Mouse (Mus musculus) kidney, adult 18-20 months (tissue): Measurements from ENCODE around the gene Mlycd.

Experiments
- DNase-seq: peaks from one replicate; pipeline ENCODE4 v3.0.0; 2021

Gene Mlycd

GRCm38 (mm10) chr8:119434569-119434968 lies 39.9 kb downstream of the Mlycd start:
- DNase-seq = no peak

GRCm38 (mm10) chr8:119435527-119435926 lies 40.8 kb downstream of the Mlycd start:
- DNase-seq = peak; percentile 3

DNA sequence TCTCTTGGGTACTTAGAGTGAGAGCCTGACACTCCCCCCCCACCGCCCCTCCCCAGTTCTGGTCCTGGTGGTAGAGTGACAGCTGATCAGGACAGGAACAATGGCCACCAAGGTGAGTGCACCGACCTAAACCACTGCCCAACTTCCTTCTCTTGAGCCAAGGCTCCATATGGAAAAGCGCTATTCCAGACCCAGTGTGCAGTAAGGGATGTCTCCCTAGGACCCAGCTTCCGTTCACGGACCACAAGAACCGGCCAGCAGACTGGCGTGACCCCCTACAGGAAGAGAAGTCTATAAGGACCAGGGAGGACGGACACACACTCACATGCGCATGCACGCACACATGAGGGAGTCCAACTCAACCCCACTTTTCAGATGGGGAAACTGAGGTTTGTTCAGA lies 41.7 kb downstream of the Mlycd start:
- no peak for DNase-seq

DNA sequence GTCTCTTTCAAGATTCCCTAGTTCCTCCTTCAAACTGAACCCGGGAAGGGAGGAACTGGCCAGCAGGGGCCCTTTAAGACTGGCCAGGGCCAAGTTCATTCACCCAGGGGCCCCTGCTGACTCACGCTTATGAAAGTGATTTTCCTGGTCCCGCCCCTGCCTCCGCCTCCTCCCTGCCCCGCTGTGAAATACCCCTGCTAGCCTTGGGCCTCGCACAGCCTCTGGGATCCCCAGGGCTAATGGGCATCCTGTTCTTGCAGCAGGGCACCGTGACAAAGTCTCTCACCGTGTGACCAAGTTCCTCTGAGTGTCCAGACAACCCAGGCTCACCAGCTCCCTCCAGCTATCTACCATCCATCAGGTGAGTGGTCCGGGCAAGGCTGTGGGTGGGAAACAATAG lies 42.3 kb downstream of the Mlycd start:
- DNase-seq = peak; percentile 93

- DNase-seq = peak; percentile 61
Measured at GRCm38 (mm10) chr8:119437506-119437905, 42.8 kb downstream of the Mlycd start.

DNA sequence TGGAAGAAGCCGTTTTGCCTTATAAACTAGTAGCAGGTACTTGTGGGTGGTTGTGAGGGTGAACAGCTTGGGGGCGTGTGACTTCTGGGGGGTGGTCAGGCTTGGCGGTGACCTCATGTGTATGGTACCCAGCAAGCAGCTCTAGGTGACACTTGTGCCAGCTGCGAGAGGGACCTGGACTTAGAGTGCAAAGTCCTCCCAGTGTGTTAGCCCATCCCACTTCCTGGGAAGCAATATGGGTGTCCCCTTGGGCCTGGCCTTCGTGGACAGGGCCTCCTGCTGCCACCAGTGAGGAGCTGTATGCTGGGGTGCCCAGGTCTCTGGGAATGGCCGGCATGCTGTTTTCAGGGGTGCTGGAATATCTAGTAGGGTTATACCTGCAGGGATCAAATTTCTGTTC lies 44.2 kb downstream of the Mlycd start:
- DNase-seq = no peak

DNA sequence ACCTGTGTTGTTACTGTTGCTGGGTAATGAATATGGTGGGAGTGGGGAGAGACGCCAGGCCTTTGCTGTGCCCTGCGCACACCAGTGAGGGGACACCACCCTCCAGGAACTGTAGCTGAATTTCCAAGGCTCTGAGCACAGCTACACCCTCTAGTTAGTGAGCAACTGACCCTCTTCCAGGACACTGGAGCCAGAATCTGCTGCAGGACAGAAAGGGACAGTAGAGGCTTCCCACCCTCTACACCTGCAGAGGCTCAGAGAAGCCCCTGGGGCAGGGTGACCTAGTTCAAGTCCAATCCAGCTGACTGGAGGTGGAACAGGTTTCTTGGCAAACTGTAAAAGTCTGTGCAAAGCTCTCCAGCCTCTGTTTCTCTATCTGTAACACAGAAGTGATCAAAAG lies 44.7 kb downstream of the Mlycd start:
- DNase-seq = no peak

GRCm38 (mm10) chr8:119439893-119440249 lies 45.2 kb downstream of the Mlycd start:
- DNase-seq = no peak

DNA sequence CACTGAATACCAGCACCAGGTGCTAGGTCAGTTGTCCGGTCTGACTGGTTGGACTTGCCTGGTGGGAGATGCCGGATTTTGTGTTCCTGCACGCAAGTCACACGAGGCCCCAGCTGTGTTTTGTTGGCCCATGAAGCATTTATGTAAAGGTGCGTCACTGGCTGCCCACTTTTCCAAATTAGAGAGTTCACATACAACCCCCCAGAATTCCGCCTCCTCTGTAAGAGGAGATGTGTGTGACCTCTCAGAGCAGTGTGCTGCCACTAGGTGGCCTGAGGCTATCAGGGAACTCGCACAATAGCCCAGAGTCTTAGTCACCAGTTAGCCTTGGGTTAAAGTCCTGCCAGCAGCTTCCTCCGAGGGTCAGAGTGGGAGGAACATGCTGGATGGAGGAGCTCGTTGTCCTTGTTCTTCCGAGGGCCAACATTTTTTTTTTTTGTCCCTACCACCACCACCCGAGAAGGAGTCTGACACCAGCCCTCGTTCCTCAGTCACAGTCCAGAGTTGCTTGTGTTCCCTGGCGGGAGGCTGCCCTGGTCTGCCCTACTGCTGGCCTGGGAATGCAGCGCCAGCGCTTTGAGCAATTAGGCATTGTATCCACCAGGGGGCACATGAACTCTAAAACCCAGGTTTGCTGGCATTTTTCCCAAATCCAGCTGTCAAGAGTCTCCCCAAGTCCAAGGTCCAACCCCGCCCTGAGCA lies 45.7 kb downstream of the Mlycd start:
- peak; percentile 89 for DNase-seq

- no peak for DNase-seq
Measured at GRCm38 (mm10) chr8:119440952-119441270, 46.2 kb downstream of the Mlycd start.

GRCm38 (mm10) chr8:119442013-119442412 lies 47.3 kb downstream of the Mlycd start:
- DNase-seq = no peak

DNA sequence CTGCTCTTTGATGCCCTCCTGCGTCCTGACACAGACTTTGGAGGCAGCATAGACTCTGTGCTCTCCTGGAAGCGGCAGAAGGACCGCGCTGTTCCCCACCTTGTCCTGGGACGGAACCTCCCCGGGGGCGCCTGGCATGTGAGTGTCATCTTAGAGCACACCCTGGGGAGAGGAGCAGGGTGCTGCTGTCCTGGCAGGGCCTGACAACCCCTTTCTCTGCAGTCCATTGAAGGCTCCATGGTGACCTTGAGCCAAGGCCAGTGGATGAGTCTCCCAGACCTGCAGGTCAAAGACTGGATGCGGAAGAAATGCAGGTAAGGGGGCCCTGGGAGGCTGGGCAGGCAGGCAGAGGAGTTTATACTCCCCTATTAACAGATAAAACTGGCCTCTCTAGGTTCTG lies 48.3 kb downstream of the Mlycd start:
- DNase-seq = no peak

GRCm38 (mm10) chr8:119446211-119446989 lies 51.7 kb downstream of the Mlycd start, which contains the start of gene Necab2:
Gene Necab2 (plus strand): TSS chr8:119446719.
- DNase-seq = peak; percentile 87

- DNase-seq = no peak
Measured at GRCm38 (mm10) chr8:119446990-119447780, 52.5 kb downstream of the Mlycd start.

GRCm38 (mm10) chr8:119447781-119448170 lies 53.1 kb downstream of the Mlycd start:
- no peak for DNase-seq

- DNase-seq = no peak
Measured at GRCm38 (mm10) chr8:119449627-119450026, 54.9 kb downstream of the Mlycd start.

- no peak for DNase-seq
Measured at GRCm38 (mm10) chr8:119451131-119451530, 56.5 kb downstream of the Mlycd start.

GRCm38 (mm10) chr8:119452919-119453318 lies 58.2 kb downstream of the Mlycd start:
- no peak for DNase-seq

- no peak for DNase-seq
Measured at GRCm38 (mm10) chr8:119456045-119456444, 61.4 kb downstream of the Mlycd start.

DNA sequence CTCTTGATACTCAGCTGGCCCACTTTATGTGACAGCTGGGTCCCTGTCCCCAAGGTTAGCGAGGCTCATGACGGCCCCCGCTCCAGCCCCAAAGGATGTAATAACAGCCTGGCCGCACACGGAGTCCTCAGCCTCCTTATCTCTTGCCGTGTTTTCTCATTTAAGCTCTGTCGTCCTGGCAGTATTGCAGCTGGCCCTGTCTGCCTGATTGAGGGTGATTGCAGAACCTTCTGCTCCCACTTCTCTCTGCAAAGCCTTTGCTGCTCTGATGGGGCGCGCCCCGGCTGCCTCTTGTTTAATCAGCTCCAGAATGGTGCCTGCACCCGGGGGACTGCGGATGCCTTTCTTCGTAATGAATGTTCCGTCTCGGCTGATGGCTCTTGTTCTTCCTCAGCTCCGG lies 65.0 kb downstream of the Mlycd start:
- no peak for DNase-seq
